Mouse (Mus musculus): Measurements from ENCODE around the gene Spef1. TPM values are rescaled to one million over a fixed set of nuclear protein-coding genes. Genes with fewer than 3 reads are reported as not detected.
A peak's percentile ranks its signal among the peaks of the same experiment; 100 is the strongest.

Spef1 gene
- polyA plus RNA-seq, 1 experiment from 2014 or later = 0.98 TPM

GRCm38 (mm10) chr2:131215941-131216858 is 29.1 kb upstream of the Spef1 start:
- H3K79me2 ChIP-seq (ENCODE audit: inconsistent target) = peaks cover 17% of the 10 kb centered on the region; the same call in 1 of the 2 replicates
- peaks cover 24% of the 10 kb centered on the region; the same call in 1 of the 2 replicates for H3K36me3 ChIP-seq (ENCODE audit: inconsistent target)
- no peak overlapping the region for H3K27ac ChIP-seq
- no peak overlapping the region for H3K4me3 ChIP-seq (ENCODE audit: inconsistent target)
- 90% methylated on average over 7 of the region's 7 CpGs for WGBS (ENCODE audit: missing documents)

GRCm38 (mm10) chr2:131213773-131214172 is 26.7 kb upstream of the Spef1 start:
- Histone ChIP-seq H3K4me3 (ENCODE audit: inconsistent target) (no peak overlapping the region), H3K36me3 (ENCODE audit: inconsistent target) (peaks cover 24% of the 10 kb centered on the region; the same call in 1 of the 2 replicates), H3K79me2 (ENCODE audit: inconsistent target) (peaks cover 19% of the 10 kb centered on the region; the same call in 1 of the 2 replicates), H3K27ac (no peak overlapping the region)
- WGBS (ENCODE audit: missing documents) = 93% methylated on average over 7 of the region's 7 CpGs

- H3K36me3 ChIP-seq (ENCODE audit: inconsistent target) = peaks cover 24% of the 10 kb centered on the region; the same call in 1 of the 2 replicates
- 58% methylated on average over 9 of the region's 9 CpGs for WGBS (ENCODE audit: missing documents)
- peak overlapping the region; percentile 84 for H3K4me3 ChIP-seq (ENCODE audit: inconsistent target)
- H3K27ac ChIP-seq = peak overlapping the region; percentile 98
- H3K79me2 ChIP-seq (ENCODE audit: inconsistent target) = peaks cover 19% of the 10 kb centered on the region; the same call in 1 of the 2 replicates
These were observed 24.0 kb upstream of the Spef1 start for GRCm38 (mm10) chr2:131211026-131211615.

DNA sequence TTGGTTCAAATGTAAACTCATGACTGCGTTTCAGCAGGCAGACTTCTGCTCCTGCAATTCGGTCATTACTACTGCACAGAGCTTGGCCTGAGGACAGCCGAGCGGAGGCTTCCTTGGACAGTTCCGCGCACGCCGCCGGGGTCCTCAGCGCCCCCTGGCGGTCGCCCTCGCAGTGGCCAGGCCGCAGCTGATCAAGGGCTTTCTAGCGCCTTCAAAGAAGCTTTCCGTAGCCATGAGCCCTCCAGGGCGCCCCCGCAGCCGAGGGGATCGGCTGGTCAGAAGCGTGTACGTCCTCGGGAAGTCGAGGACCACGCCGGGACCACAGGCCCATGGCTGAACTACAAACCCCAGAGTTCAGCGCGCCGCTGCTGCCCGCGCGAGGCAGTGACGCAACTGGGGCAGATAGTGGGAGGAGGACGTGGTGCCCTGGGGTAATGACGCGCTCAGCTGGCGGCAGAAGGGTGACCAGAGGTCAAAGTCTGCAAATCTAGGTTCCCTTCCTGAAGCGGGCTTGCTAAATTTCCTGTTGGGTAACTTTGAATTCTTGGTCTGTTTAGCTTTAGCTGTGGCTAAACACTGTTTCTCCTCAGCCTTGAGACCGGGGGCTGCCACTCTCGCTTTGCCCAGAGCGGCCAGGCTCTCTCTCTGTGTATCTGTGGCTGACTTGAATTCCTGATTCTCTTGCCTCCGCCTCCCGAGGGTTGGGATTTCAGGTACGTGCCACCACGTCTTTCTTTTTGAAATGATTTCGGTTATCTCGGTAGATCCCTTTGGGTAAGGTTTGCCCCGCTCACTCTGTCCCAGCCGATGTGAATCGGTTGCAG is 23.1 kb upstream of the Spef1 start:
- Histone ChIP-seq H3K36me3 (ENCODE audit: inconsistent target) (peaks cover 24% of the 10 kb centered on the region; the same call in 1 of the 2 replicates), H3K27ac (peak overlapping the region; percentile 98), H3K4me3 (ENCODE audit: inconsistent target) (peak overlapping the region; percentile 84), H3K79me2 (ENCODE audit: inconsistent target) (peaks cover 19% of the 10 kb centered on the region; the same call in 1 of the 2 replicates)
- 1% methylated on average over 49 of the region's 50 CpGs for WGBS (ENCODE audit: missing documents)

GRCm38 (mm10) chr2:131209125-131209795 is 22.2 kb upstream of the Spef1 start:
- Histone ChIP-seq H3K27ac (peak overlapping the region; percentile 98), H3K4me3 (ENCODE audit: inconsistent target) (no peak overlapping the region), H3K79me2 (ENCODE audit: inconsistent target) (peaks cover 19% of the 10 kb centered on the region; the same call in 1 of the 2 replicates), H3K36me3 (ENCODE audit: inconsistent target) (peaks cover 20% of the 10 kb centered on the region; the same call in 1 of the 2 replicates)
- 78% methylated on average over 4 of the region's 4 CpGs for WGBS (ENCODE audit: missing documents)

DNA sequence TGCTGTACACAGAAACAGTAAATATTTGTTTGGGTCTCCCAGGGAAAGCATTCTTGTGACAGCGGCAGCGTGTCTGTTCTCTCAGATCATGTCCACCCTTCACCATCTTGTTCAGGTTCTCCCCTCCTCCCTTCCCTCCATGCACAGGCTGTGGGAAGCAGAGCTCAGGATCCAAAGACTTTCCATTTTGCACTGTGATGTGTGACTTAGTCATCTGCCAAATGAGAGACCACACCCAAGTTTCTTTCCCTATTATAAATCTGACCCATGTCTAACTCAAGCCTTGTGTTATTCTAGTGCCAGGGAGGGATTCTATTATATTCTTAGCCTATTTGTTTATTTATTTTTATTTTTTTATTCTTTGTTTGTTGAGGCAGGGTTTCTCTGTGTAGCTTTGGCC is 21.3 kb upstream of the Spef1 start:
- Histone ChIP-seq H3K4me3 (ENCODE audit: inconsistent target) (no peak overlapping the region), H3K27ac (peak overlapping the region; percentile 98), H3K79me2 (ENCODE audit: inconsistent target) (peaks cover 19% of the 10 kb centered on the region; the same call in 1 of the 2 replicates), H3K36me3 (ENCODE audit: inconsistent target) (peaks cover 11% of the 10 kb centered on the region; the same call in 1 of the 2 replicates)
- WGBS (ENCODE audit: missing documents) = 100% methylated on average over 2 of the region's 2 CpGs

DNA sequence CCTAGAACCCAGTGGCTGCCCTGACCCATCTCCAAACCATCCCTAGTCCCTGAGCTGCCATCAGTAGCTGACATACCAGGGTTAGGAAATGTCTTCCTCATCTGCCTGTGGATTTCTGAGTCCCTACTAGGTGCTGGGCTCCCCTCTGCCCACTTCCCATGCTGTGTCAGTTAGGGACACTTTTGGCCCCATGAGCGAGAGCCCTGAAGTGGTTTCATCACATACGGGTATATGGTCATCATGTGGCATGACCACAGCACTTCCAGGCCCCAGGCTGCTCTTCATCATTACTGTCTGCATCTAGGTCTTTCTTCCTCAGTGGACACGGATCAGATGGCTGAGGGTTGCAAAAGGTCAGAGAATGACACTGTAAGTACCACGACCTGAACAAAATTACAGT is 19.7 kb upstream of the Spef1 start, which contains the start of gene Ap5s1:
Gene Ap5s1, plus strand, starts transcription at position 301 of the 400 bp plus-strand sequence.
- H3K27ac ChIP-seq = peak within 1 kb of the TSS; percentile 97
- peaks cover 7% of the 10 kb centered on the region; the same call in 1 of the 2 replicates for H3K79me2 ChIP-seq (ENCODE audit: inconsistent target)
- H3K4me3 ChIP-seq (ENCODE audit: inconsistent target) = no peak within 1 kb of the TSS; the same call in 1 of the 2 replicates
- H3K36me3 ChIP-seq (ENCODE audit: inconsistent target) = no peaks in the 10 kb centered on the region
- WGBS (ENCODE audit: missing documents) = 55% methylated on average over 4 of the region's 4 CpGs

- Histone ChIP-seq H3K27ac (peak overlapping the region; percentile 97), H3K79me2 (ENCODE audit: inconsistent target) (no peaks in the 10 kb centered on the region), H3K36me3 (ENCODE audit: inconsistent target) (no peaks in the 10 kb centered on the region), H3K4me3 (ENCODE audit: inconsistent target) (no peak overlapping the region)
- WGBS (ENCODE audit: missing documents) = 83% methylated on average over 8 of the region's 8 CpGs
These were observed 18.6 kb upstream of the Spef1 start for GRCm38 (mm10) chr2:131205521-131206182.

DNA sequence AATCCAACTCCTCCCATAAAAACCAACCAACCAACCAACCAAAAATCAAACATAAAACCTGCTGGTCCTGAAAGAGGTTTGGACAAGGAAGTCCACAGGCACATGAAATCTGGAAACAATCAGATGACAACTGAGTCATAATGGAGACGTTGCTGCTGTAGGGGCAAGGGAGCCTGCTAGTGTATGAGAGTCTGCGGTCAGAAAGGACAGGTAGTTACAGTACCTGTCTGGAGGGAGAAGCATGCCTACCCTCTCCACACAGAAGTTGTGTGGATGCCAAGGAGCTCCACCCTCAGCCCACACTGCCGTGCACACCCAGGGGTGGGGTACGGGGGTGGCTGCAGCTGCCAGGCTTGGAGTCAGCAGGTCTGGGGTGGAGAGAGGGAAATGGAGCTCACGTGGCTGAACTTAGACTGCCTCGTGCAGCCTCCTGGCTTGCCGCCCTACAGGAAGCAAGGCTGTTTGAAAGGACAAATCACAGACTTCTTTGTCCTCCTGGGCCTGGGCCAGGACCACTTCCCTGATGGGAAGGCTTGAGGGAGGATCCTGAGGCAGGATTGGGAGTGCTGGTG is 17.4 kb upstream of the Spef1 start:
- Histone ChIP-seq H3K79me2 (ENCODE audit: inconsistent target) (no peaks in the 10 kb centered on the region), H3K27ac (peak overlapping the region; percentile 97), H3K36me3 (ENCODE audit: inconsistent target) (no peaks in the 10 kb centered on the region), H3K4me3 (ENCODE audit: inconsistent target) (no peak overlapping the region)
- 12% methylated on average over 5 of the region's 7 CpGs for WGBS (ENCODE audit: missing documents)

DNA sequence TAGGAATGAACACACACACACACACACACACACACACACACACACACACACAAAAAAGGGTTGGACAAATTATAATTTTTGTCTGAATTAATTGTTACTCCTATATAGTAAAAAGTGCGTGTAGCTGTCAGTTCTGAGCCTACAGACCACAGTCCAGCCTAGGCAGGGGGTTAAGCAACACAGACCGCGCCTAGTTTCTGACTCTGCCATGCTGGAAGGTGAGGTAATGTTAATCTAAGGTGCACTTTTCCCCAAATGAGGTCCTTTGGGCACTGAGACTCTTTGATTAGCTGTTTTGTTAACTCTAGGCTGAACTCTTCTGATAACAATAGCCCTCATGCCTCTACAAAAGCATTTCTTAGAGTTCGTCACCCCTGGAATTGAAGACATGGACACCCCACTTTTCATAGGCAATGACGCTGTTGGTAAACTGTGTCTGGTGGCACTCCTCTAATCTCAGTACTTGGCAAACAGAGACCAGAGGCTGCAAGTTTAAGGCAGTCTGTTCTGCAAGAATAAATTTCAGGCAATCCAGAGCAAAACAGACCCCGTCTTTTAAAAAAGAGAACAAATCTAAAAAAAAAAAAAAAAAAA is 16.8 kb upstream of the Spef1 start:
- 82% methylated on average over 6 of the region's 6 CpGs for WGBS (ENCODE audit: missing documents)
- no peaks in the 10 kb centered on the region for H3K79me2 ChIP-seq (ENCODE audit: inconsistent target)
- H3K27ac ChIP-seq = peak overlapping the region; percentile 97
- H3K4me3 ChIP-seq (ENCODE audit: inconsistent target) = no peak overlapping the region
- H3K36me3 ChIP-seq (ENCODE audit: inconsistent target) = no peaks in the 10 kb centered on the region

DNA sequence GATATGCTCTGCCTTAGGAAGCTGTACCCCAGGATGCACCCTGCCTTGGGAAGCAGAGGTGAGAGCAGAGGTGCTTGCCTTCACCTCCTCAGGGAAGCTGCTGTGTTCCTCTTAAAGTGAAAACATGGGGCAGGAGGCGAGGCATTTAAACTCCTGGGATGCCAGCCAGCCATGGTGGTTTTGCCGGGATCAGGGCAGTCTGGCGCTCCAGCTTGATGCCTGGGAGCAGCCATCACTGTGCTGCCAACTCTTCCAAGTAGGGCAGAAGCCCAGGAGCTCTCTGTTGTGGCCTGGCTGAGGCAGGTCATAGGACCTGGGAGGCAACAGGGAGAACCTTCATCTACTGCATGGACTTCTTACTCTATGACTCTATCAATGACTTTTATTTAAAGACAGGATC is 14.2 kb upstream of the Spef1 start:
- Histone ChIP-seq H3K27ac (no peak overlapping the region), H3K4me3 (ENCODE audit: inconsistent target) (no peak overlapping the region), H3K36me3 (ENCODE audit: inconsistent target) (no peaks in the 10 kb centered on the region), H3K79me2 (ENCODE audit: inconsistent target) (no peaks in the 10 kb centered on the region)
- 94% methylated on average over 3 of the region's 3 CpGs for WGBS (ENCODE audit: missing documents)

DNA sequence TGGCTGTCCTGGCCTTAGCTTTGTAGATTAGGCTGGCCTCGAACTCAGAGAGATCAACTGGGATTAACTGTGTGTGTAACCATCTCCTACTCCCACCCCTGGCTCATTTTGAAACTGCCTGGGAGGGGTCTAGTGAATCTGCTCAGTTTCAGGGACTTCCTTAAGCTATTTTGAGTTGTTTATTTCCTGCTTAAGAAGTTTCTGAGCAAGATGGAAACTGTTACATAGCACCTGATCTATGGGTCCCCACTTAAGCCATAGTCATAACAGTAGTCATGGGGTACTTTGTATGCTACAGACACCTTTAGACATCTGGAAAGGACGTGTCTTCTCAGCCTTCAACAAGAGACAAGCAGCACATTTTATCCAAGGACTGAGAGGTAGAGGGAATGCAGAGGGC is 13.6 kb upstream of the Spef1 start:
- no peak overlapping the region for H3K4me3 ChIP-seq (ENCODE audit: inconsistent target)
- H3K27ac ChIP-seq = no peak overlapping the region
- 91% methylated on average over 2 of the region's 2 CpGs for WGBS (ENCODE audit: missing documents)
- no peaks in the 10 kb centered on the region for H3K36me3 ChIP-seq (ENCODE audit: inconsistent target)
- H3K79me2 ChIP-seq (ENCODE audit: inconsistent target) = no peaks in the 10 kb centered on the region

Data from macrophage (primary cell).